ENCODE assay signal across 8 mouse cellular contexts in the genomic region with DNA sequence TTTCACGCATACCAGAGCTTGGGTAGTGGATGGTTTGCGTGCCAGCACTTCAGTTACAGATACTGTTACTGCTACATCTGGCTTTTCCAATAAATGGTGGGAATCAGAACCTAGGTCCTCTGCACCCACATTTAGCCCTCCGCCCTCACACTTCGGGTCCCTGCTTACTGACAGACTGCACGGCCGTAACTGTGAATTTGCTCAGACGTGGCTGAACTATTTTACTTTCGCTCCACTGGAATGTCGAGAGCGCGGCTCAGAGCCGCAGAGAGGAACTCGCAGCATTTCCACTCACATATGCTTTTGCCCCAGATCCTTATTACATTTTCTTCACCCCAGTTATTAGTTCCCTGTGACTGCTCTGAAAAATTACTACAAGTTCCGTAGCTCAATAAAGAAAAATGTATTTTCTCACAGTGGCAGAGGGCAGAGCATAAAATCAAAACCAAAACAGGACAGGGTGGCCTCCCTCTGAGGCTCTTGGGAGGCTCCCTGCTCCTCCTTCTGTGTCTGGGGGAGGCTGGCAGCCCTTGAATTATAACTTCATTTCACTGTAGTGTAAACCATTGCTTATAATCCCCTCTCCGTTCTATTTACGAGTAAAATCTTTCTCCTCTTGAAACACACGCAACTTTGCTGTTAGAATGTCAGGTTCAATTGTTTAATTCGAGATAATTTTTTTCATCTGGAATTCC.
DNase-seq lines count a peak whose midpoint lies in the region; ATAC-seq and TF ChIP-seq lines count a peak whose summit lies in the region.

No protein-coding gene starts in this region.

- TF ChIP-seq CTCF in lung, adult 2 months (IDR thresholded peaks at IDR 0.05; ENCODE audit: insufficient read depth, low read length), result no peak
- no peak for TF ChIP-seq CTCF in stomach, postnatal 0 days (IDR thresholded peaks at IDR 0.05; ENCODE audit: low read depth)
- no peak for TF ChIP-seq CTCF in cerebellum, adult 2 months (IDR thresholded peaks at IDR 0.05; ENCODE audit: borderline replicate concordance, insufficient read depth, low read depth, low read length)

- H3K27ac ChIP-seq in heart, embryonic 16.5 days (ENCODE audit: low read length), result 0 out of 2 replicates have a peak overlapping the region, but pooled peaks have one; percentile 27
- no peak overlapping the region for H3K27ac ChIP-seq in stomach, postnatal 0 days (replicated peaks)
- H3K27ac ChIP-seq in cerebellum, adult 2 months (ENCODE audit: insufficient read depth, low read length), result no peak overlapping the region

- TF ChIP-seq POLR2A in lung, adult 2 months (IDR thresholded peaks at IDR 0.05; ENCODE audit: borderline replicate concordance, extremely low read depth, low read depth, low read length), result no peak
- TF ChIP-seq POLR2A in cerebellum, adult 2 months (IDR thresholded peaks at IDR 0.05; ENCODE audit: borderline replicate concordance, insufficient read depth, low read length), result no peak

- no peaks in the 10 kb centered on the region for H3K9me3 ChIP-seq in heart, embryonic 16.5 days (replicated peaks; ENCODE audit: control insufficient read depth, low read length)
- no peaks in the 10 kb centered on the region for H3K9me3 ChIP-seq in stomach, postnatal 0 days (ENCODE audit: control insufficient read depth, low read length)

- 36% methylated on average over 18 of the region's 18 CpGs for WGBS in heart, embryonic 16.5 days
- 53% methylated on average over 18 of the region's 18 CpGs for WGBS in lung, adult 2 months
- WGBS in stomach, postnatal 0 days, result 45% methylated on average over 18 of the region's 18 CpGs
- 60% methylated on average over 18 of the region's 18 CpGs for WGBS in cerebellum, adult 2 months

- peak overlapping the region; percentile 46 for H3K4me3 ChIP-seq in heart, embryonic 16.5 days (ENCODE audit: low read length)
- peak overlapping the region; percentile 41 for H3K4me3 ChIP-seq in lung, adult 2 months (replicated peaks; ENCODE audit: extremely low read depth, low read depth, low read length)
- peak overlapping the region; percentile 33 for H3K4me3 ChIP-seq in stomach, postnatal 0 days (ENCODE audit: low read depth, low read length)
- H3K4me3 ChIP-seq in cerebellum, adult 2 months (replicated peaks; ENCODE audit: insufficient read depth, low read depth, low read length), result no peak overlapping the region

- no peak for TF ChIP-seq EP300 in stomach, postnatal 0 days (optimal IDR thresholded peaks at IDR 0.05)

- H3K36me3 ChIP-seq in heart, embryonic 16.5 days (ENCODE audit: control insufficient read depth, insufficient read depth), result no peaks in the 10 kb centered on the region
- H3K36me3 ChIP-seq in stomach, postnatal 0 days (ENCODE audit: control insufficient read depth, insufficient read depth, low read length), result no peaks in the 10 kb centered on the region

- peak overlapping the region; percentile 58 for H3K4me2 ChIP-seq in heart, embryonic 16.5 days (ENCODE audit: low read depth, low read length)
- H3K4me2 ChIP-seq in stomach, postnatal 0 days (replicated peaks; ENCODE audit: low read depth), result peak overlapping the region; percentile 45

- no peaks in the 10 kb centered on the region for H3K4me1 ChIP-seq in heart, embryonic 16.5 days (ENCODE audit: control insufficient read depth, insufficient read depth, low read length)
- no peaks in the 10 kb centered on the region for H3K4me1 ChIP-seq in lung, adult 2 months (ENCODE audit: control insufficient read depth, insufficient read depth, low read length)
- no peaks in the 10 kb centered on the region for H3K4me1 ChIP-seq in stomach, postnatal 0 days (replicated peaks; ENCODE audit: control insufficient read depth, insufficient read depth)
- H3K4me1 ChIP-seq in cerebellum, adult 2 months (ENCODE audit: control insufficient read depth, insufficient read depth, low read length), result no peaks in the 10 kb centered on the region

- DNase-seq in ovary, postnatal 14 days (ENCODE audit: low spot score), result peak; percentile 4
- DNase-seq in ovary, adult 18-20 months (ENCODE audit: low spot score), result no peak
- peak; percentile 21 for DNase-seq in lung, adult 2 months
- DNase-seq in stomach, postnatal 0 days (ENCODE audit: low spot score), result no peak
- DNase-seq in layer of hippocampus, adult 9-11 months, result no peak
- no peak for DNase-seq in cerebellum, adult 2 months
- DNase-seq in cerebellum, adult 9-10 months, result no peak

- no peaks in the 10 kb centered on the region for H3K27me3 ChIP-seq in heart, embryonic 16.5 days (ENCODE audit: control insufficient read depth, insufficient read depth, low read length)
- H3K27me3 ChIP-seq in stomach, postnatal 0 days (ENCODE audit: control insufficient read depth, insufficient read depth, low read length), result no peaks in the 10 kb centered on the region
- H3K27me3 ChIP-seq in cerebellum, adult 2 months (ENCODE audit: control insufficient read depth, insufficient read depth, low read length), result no peaks in the 10 kb centered on the region

- peak overlapping the region; percentile 45 for H3K9ac ChIP-seq in heart, embryonic 16.5 days (ENCODE audit: low read length)
- no peak overlapping the region for H3K9ac ChIP-seq in stomach, postnatal 0 days (ENCODE audit: low read length)

- no peak; the same call in 1 of the 2 replicates for ATAC-seq in heart, embryonic 16.5 days (replicated peaks; ENCODE audit: extremely low read depth, insufficient read depth, low FRiP score)
- no peak for ATAC-seq in stomach, postnatal 0 days (ENCODE audit: low FRiP score, low TSS enrichment)

Comparison
In these comparisons a context has a peak if more than half of its experiments do, and no peak if none do; other contexts are left out.
1. DNase-seq: peak in ovary, postnatal 14 days (single experiment) and lung, adult 2 months (single experiment); none in ovary, adult 18-20 months (single experiment), stomach, postnatal 0 days (single experiment), layer of hippocampus, adult 9-11 months (single experiment), cerebellum, adult 2 months (0 of 2) and cerebellum, adult 9-10 months (single experiment).